Mouse (Mus musculus) heart, postnatal 4 days (tissue): Measurements from ENCODE around the gene Tfcp2. TPM values are rescaled to one million over a fixed set of nuclear protein-coding genes. Genes with fewer than 3 reads are reported as not detected.
A peak's percentile ranks its signal among the peaks of the same experiment; 100 is the strongest.

Source experiments
- DNase-seq: peaks from one replicate; pipeline ENCODE4 v3.0.0; 2021
- total RNA-seq, 2 experiments: library from RNA; stranded (reverse); gene quantifications; 2 replicates each; pipeline ENCODE4 v1.2.3; 2021

The Tfcp2 gene
- total RNA-seq, 2 experiments from 2014 or later = 14.4 to 14.6 TPM

DNA sequence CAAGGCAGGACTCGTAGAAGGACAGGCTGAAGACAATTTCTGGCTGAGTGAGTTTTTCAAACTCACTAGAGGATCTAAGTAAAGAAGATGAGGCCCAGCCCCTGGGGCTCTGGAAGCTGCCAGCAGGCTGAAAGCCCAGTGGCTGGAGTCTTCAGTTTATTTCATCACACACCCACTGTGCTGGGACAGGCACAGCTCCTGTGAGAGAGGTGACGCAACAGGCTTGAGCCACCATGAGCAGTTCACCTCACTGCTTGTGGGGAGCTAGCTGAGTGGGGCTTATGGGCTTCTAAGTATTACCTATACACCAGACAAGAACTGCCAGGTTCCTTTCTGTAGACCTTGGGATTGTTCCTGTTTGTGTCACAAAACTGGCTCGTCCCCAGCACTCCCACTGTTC, 66.2 kb downstream of the Tfcp2 start:
- no peak for DNase-seq

DNA sequence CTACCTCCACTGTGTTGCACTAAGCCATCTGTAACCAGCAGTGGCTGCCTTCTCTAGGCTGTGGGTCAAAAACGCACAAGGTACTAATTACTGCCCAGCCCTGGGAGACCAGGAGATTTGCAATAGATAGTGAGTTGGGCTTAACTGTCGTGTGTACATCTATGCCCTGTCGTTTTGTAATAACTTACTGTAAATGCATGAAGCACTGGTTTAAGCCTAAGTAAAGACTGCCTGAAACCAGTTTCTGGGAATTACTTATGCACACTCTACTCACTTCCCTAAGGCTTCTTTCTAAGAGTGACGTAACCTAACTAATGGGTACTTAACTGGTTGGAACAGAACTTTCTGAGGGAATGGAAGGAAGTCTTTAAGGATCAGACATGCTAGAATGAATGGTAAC, 72.9 kb downstream of the Tfcp2 start:
- DNase-seq = no peak

DNA sequence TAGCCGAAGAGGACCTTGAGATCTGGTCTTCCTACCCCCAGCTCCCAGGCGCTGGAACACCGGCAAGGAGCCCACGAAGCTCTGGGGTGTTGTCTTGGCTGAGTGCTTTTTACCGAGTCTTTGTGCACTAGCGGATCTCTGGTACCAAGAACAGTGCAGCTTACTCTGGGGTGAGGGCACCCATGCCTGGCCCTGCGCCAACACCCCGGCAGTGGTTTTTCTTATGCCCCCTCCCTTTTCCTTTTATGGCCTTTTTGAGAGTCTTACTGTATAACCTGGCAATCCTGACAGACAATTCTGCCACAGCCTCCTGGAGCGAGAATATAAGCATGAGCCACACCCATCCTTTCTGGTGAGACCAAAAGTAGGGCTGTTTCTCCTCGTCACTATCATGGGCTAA, 73.5 kb downstream of the Tfcp2 start:
- DNase-seq = no peak

DNA sequence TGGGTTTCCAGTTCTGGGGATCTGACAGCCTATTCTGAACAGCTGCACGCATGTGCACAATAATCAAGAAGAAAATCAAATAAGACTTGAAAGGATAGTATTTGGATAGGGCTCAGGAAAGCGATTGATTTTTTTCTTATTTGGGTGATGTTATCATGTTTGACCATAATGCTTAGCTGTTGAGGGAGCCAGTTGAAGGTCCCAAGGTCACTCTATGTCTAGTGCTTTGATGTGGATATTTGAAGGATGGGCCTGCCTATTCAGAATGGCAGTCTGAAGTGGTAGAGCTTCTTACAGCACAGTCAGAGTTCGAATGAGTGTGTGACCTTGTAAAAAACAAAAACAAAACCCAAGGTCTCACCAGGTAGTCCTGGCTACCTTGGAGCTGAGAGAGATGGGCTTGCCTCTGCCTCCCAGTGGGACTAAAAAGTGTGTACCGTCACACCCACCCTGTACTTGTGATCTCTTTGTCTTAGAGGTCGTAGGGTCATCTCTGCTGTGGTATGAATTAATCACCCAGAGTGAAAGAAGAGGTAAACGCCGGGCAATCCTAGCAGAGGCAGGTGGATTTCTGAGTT, 77.8 kb downstream of the Tfcp2 start:
- no peak for DNase-seq

DNA sequence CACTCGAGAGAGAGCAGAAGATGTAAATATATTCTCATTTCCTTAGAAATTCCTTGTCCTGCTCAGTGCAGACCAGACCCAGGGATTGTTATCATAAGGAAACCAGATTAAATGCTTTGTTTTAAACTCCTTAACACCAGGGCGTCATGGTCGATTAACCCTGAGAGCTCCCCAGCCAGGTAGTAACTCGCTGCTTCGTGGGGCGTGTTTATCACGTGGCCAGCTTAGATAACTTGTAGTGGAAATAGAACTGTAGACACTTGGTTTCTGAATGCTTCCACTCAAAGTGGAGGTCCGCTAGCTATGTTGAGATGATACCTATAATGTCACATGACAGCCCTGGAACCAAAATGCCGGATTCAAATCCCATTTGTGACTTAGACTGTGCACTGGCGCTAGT, 81.8 kb downstream of the Tfcp2 start:
- no peak for DNase-seq

DNA sequence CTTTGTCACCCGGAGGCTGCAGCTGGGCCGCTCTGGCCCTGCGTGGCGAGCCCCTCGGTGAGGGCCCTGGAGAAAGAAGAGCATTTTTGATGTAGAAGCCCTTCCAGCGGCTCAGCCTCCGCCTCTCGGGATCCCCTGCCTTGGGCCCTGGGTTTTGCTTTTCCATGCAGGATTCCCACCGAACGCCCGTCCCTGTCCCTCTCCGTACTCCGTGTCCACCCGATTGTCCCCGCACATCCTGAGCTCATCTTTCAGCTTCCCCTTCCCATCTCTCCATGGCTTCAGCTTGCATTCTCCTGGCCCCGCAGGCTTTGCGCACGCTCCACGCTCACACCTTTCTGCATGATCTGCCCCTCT, 82.6 kb downstream of the Tfcp2 start:
- no peak for DNase-seq

DNA sequence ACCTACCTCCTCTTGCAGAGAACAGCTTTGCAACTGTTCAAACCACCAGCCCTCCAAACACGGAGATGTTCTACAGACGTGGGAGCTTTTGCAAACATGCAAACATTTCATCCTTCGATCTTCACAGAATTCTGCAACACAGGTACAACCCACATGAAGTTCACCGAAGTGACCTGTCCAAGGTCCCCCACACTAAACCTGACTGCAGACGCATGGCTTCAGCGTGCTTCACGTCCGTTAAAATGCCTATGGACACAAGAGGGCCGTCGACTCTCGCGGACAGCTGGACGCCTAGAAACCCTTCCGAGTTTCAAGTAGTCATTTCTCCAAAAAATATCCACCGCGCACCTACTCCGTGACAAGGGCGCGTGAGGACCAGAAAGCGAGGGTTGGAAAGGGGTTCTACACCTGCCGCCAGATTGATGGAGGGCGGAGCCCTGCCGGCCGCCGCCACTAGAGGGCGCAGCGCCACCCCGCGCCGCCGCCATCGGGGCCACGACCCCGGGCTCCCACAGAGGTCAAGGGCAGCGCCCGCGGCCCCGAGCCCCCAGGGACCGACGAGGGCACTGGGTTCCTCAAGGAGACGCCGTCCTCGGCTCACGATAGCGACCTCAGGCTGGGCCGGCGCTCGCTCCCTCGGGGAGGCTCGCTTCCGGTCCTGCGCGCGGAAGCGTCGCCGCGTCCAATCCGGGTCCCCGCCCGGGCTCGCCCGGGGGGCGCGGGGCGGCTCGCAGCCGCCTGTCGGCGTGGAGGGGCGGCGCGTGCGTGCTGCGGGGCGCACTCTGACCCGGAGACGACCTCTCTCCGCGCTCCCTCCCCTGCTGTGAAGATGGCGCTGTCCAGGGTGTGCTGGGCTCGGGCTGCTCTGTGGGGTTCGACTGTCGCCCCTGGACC, 83.3 kb downstream of the Tfcp2 start, which contains the start of gene Letmd1:
Gene Letmd1 (plus strand): TSS at position 729 of the 894 bp plus-strand sequence.
- peak; percentile 90 for DNase-seq

DNA sequence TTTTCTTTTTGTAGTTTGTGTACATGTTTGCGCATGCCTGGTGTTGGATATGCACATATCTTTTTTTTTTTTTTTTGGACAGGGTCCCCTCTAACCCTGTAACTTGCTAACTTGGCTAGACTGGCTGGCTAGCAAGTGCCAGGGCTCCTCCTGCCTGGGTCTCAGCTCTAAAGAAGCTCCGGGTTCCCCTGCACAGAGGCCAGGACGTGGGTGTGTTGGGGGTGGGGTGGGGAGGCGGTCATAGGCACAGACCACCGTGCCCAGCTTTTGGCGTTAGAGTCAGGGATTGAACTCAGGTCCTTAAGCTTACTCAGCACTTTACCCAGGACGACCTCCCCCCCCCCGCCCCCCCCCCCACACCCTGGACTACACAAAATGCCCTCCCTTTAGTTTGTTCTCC, 84.1 kb downstream of the Tfcp2 start:
- no peak for DNase-seq

DNA sequence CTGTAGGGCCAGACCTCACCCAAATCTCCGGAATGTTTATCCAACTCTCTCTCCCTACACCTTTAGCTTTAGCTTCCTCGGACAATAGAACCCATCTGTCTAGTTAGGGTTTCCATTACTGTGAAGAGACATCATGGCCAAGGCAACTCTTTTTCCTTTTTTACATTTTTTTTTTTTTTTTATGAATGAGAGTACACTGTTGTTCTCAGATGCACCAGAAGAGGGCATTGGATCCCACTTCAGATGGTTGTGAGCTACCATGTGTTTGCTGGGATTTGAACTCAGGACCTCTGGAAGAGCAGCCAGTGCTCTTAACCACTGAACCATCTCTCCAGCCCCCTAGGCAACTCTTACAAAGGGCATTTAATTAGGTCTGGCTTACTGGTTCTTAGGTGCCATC, 86.4 kb downstream of the Tfcp2 start:
- no peak for DNase-seq

DNA sequence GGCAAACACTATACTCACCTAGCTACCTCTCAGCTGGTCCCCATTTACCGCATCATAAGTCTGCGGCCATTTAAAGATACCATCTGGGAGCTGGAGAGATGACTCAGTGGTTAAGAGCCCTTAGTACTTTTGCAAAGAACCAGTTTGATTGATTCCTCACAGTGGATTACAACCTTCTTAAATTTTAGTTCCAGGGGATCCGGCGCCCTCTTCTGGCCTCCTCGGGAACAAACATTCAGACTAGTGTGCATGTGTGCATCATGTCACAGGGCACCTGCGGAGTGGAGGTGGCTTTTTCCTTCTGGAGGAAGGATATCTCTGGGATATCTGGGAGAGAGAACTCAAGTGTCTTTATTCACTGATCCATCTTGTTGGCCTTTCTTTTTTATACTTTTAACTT, 88.1 kb downstream of the Tfcp2 start:
- DNase-seq = peak; percentile 78

DNA sequence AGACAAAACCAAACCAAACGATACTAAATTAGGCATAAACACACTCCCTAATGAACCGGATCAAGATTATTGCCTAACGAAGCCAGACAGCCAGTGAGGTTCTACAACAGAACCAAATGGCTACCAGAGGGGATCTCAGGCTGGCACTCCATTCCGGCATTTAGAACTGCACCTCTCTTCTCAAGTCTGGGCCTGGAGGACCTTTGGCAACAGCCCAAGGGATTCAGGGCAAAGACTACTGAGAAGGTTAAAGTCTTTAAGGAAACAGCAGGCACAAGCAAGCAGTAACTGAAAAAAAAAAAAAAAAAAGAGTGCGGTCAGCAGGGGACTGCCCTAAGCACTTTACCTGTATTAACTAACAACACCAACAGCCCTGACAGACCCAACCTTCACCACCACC, 89.7 kb downstream of the Tfcp2 start:
- no peak for DNase-seq

DNA sequence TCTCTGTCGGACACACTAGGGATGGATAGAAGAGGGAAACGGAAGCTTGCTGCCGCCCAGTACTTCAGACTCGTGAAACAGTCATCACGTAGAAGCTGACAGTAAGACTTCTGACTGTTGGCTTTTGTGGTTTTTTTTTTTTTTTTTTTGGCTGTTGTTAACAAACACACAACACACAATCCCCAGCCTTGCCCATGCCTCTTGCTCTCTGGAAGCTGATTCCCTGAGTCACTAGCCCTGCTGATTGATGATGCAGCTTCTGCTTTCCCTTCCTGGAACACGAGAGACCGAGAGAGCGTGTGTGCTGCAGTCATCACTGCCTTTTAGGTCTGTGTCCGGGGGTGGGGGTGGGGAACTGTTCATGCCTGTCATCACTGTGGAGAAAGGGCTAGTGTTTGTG, 90.2 kb downstream of the Tfcp2 start:
- no peak for DNase-seq

DNA sequence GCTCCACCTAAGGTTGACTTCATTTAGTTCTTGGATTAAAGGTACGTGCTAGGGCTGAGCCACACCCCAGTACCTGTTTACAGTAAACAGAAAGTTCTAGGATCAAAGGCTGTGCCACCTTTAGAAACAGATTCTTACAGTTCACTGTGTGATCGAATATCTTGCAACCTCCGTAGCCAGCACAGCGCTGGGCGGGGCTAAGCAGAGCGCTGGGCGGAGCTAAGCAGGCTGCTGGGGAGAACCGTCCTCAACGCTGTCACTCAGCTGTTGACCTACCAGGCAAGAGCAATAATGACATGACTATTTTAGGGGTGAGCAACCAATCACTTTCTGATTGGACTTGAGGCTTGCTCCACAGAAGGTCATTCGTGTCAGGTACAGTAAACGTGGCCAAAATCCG, 90.9 kb downstream of the Tfcp2 start:
- no peak for DNase-seq

DNA sequence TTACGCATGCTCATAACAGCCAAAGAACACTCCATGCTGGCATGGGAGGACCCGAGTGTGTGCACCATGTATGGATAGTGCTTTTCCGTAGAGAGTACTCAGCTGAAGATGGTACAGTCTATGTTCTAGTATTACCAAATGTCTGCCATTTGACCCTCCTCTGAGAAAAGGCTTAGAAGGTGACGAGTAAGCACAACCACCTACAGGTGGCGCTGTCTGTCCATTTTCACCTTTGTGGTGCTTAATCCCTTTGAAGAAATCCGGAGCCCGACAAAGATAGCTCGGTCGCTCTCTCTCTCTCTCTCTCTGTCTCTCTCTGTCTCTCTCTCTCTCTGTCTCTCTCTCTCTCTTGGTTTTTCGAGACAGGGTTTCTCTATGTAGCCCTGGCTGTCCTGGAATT, 93.8 kb downstream of the Tfcp2 start:
- DNase-seq = peak; percentile 75

DNA sequence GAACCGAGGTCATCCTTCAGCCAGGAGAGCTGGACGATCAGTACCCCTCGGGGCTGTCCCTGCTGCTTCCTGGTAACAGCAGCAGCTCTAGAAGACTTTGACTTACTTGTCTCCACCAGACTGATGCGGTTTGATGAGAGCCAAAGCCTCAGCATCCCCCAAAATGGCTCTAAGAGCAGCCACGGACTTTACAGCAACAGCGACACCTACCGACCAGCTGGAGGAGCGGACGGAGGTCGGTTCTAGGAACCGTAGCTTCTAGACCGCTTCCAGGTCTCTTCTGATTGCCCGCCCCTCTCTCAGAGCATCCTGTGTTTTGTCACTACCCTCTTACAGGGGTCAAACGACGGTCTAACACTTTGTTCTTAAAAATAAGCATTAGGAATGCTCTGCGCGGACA, 94.5 kb downstream of the Tfcp2 start:
- DNase-seq = peak; percentile 84

DNA sequence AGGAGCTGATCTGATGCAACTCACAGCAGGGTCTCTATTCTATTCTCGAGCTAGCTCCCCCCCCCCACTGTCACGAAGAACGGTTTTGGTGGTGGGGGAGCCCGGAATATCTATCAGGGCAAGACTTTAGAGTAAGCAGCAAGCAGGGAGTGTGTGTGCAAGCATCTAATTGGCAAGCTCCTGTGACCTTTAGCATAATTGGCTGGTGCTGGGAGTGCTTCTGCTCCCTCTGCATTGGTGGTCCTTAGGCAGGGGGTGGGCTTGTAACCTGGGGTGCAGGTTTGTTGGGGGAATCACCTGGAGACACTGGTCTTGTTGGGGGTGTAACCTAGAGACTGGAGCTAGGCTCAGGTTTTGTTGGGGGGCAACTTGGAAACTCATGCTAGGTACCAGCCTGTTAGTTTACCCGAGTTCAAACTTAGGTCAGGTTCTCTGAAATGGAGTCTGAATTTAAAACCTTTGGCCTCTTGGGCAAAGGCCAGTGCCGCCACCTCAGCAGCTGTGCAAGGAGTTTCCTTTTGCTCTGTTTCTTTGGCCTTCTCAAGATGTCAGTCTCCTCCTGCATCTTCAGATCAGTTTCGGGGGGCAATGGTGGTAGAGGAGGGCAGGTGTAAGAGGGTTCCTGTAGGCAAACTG, 95.3 kb downstream of the Tfcp2 start:
- DNase-seq = no peak

DNA sequence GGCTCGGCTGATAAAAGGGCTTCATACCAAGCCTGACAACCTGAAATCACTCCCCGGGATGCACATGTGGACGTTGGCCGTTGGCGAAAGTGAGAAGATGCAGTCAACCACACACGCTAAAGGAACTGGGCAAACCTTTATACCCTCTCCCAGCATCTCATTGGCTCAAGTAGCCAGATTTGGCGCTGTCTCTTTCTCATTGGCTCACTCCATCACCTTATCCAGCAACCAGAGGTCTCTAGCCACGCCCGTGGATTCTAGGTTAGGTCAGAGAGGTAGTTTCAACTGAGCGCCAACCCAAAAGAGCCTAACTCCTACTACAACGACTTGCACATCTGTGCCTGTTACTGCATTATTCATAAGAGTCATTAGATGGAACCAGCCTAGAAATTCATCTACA, 99.3 kb downstream of the Tfcp2 start:
- no peak for DNase-seq

DNA sequence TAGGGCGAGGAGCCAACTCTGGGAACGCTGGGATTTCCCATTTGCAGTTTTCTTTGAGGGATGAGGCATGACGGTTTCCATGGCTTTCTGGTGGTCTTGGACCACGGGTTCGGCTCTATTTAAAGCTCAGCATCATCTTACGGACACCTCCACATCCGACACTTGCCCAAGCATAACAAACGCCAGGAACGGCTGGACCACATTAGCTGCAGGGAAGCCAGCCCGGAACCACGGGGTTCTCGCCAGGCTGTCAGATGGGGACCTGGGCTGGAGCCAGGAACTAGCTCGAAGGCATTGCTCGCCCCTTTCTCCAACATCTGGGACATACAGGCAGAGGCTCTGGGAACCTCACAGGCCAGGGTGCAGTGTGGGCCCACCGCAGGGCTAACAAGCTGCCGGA, 100.6 kb downstream of the Tfcp2 start:
- DNase-seq = peak; percentile 66

DNA sequence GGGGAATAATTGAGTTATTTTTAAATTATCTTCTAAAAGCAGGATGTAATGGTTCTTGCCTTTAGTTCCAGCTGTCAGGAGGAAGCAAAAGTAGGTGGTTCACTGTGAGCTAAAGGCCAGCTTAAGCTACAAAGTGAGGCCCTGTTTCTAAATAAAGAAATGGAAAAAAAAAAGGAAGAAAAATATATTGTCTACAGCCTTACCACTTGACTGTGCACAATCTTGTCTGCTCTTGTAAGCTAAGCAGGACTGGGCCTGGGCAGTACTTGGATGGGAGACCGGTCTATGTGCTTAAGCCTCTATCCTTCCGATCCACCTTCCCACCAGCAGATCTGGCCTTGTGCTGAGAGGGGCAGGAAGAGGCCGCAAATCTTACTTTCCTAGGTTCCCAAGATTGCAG, 102.3 kb downstream of the Tfcp2 start:
- DNase-seq = no peak

DNA sequence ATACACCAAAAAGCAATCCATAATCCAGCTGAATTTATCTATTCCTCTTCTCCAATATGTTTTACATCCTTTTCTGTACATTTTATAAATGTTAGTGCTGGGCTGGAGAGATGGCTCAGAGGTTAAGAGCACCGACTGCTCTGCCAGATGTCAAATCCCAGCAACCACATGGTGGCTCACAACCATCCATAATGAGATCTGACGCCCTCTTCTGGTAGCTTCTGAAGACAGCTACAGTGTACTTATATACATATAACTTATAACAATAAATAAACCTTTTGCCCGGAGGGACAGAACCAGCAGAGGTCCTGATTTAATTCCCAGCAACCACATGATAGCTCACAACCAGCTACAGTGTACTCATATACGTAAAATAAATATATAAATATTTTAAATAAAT, 103.2 kb downstream of the Tfcp2 start:
- DNase-seq = no peak
